Mouse (Mus musculus) C2C12 (cell line): Measurements from ENCODE around the gene Tmem117. TPM values are rescaled to one million over a fixed set of nuclear protein-coding genes. Genes with fewer than 3 reads are reported as not detected.

Experiments
- H3K27me3 ChIP-seq: one replicate; pipeline ENCODE4 v1.6.1; 2011; ENCODE audit not compliant: control insufficient read depth, insufficient read depth, insufficient read length
- H3K36me3 ChIP-seq: one replicate; pipeline ENCODE4 v1.6.1; 2011; ENCODE audit not compliant: control insufficient read depth, insufficient read depth
- H3K4me3 ChIP-seq: one replicate; pipeline ENCODE4 v1.5.1; 2011; ENCODE audit warnings: mild to moderate bottlenecking, control low read depth; ENCODE audit not compliant: poor library complexity, insufficient read depth, severe bottlenecking
- H3K79me2 ChIP-seq: one replicate; pipeline ENCODE4 v1.6.1; 2011; ENCODE audit not compliant: control insufficient read depth, insufficient read depth
- H3K79me3 ChIP-seq: one replicate; pipeline ENCODE4 v1.6.1; 2011; ENCODE audit warnings: low read depth, control low read depth
- H3ac ChIP-seq: one replicate; pipeline ENCODE3; 2011; ENCODE audit warnings: low read depth; ENCODE audit not compliant: control insufficient read depth, insufficient read length
- CEBPB ChIP-seq: IDR thresholded peaks from one replicate; pipeline ENCODE4 v1.6.1; 2011; ENCODE audit warnings: low read depth, mild to moderate bottlenecking, control low read depth, moderate library complexity
- CTCF ChIP-seq: IDR thresholded peaks from one replicate; pipeline ENCODE4 v1.5.1; 2011; ENCODE audit not compliant: control insufficient read depth, insufficient read depth, insufficient read length
- FOSL1 ChIP-seq: IDR thresholded peaks from one replicate; pipeline ENCODE4 v1.8.0; 2011; ENCODE audit warnings: mild to moderate bottlenecking, low read length; ENCODE audit not compliant: poor library complexity, insufficient read depth, severe bottlenecking
- MAX ChIP-seq: IDR thresholded peaks from one replicate; pipeline ENCODE4 v1.6.1; 2011; ENCODE audit warnings: mild to moderate bottlenecking, control low read depth
- MYOD1 ChIP-seq: IDR thresholded peaks from one replicate; pipeline ENCODE4 v1.6.1; 2011; ENCODE audit warnings: low read depth; ENCODE audit not compliant: control insufficient read depth, insufficient read length
- MYOG ChIP-seq: IDR thresholded peaks from one replicate; pipeline ENCODE4 v1.6.1; 2011; ENCODE audit not compliant: control insufficient read depth, insufficient read length; ENCODE audit errors: extremely low read depth
- USF1 ChIP-seq: IDR thresholded peaks from one replicate; pipeline ENCODE4 v1.6.1; 2011; ENCODE audit warnings: low read depth, mild to moderate bottlenecking, control low read depth, moderate library complexity
- polyA plus RNA-seq: library from polyadenylated mRNA; unstranded; fragments of >200 nt; fragmentation: generic; extraction: Trizol; gene quantifications from one replicate; pipeline ENCODE4 v1.2.1, GENCODE M21; 2012; ENCODE audit warnings: missing spikeins

Gene Tmem117
- polyA plus RNA-seq, 1 experiment: 0.06 TPM

GRCm38 (mm10) chr15:94942465-94942864, 313.4 kb downstream of the Tmem117 start:
- Histone ChIP-seq H3K79me2 (no peaks in the 10 kb centered on the region), H3K4me3 (no peak overlapping the region), H3K27me3 (no peaks in the 10 kb centered on the region), H3K36me3 (no peaks in the 10 kb centered on the region), H3K79me3 (no peaks in the 10 kb centered on the region), H3ac (no peak overlapping the region)
- no peak for TF ChIP-seq FOSL1
- no peak for TF ChIP-seq CTCF
- TF ChIP-seq USF1: no peak
- TF ChIP-seq MYOD1: no peak
- TF ChIP-seq MAX: no peak
- no peak for TF ChIP-seq CEBPB
- no peak for TF ChIP-seq MYOG

GRCm38 (mm10) chr15:94943891-94944290, 314.9 kb downstream of the Tmem117 start:
- TF ChIP-seq MYOD1 (peak; percentile 39), USF1 (no peak)
- no peaks in the 10 kb centered on the region for H3K79me2 ChIP-seq
- no peaks in the 10 kb centered on the region for H3K36me3 ChIP-seq
- H3ac ChIP-seq: no peak overlapping the region
- no peak overlapping the region for H3K4me3 ChIP-seq
- no peaks in the 10 kb centered on the region for H3K27me3 ChIP-seq
- H3K79me3 ChIP-seq: no peaks in the 10 kb centered on the region

GRCm38 (mm10) chr15:94951382-94952048, 322.5 kb downstream of the Tmem117 start:
- H3K4me3 ChIP-seq: no peak overlapping the region
- no peak overlapping the region for H3ac ChIP-seq
- H3K79me3 ChIP-seq: no peaks in the 10 kb centered on the region
- H3K27me3 ChIP-seq: no peaks in the 10 kb centered on the region
- H3K79me2 ChIP-seq: no peaks in the 10 kb centered on the region
- TF ChIP-seq FOSL1: no peak
- no peaks in the 10 kb centered on the region for H3K36me3 ChIP-seq

GRCm38 (mm10) chr15:94956697-94957096, 327.7 kb downstream of the Tmem117 start:
- Histone ChIP-seq H3K4me3 (no peak overlapping the region), H3K27me3 (no peaks in the 10 kb centered on the region)
- no peak for TF ChIP-seq MYOD1
- no peak for TF ChIP-seq CEBPB
- no peak for TF ChIP-seq USF1
- no peak for TF ChIP-seq MAX
- no peak for TF ChIP-seq CTCF
- no peak for TF ChIP-seq MYOG
- no peak for TF ChIP-seq FOSL1

GRCm38 (mm10) chr15:94957202-94957601, 328.2 kb downstream of the Tmem117 start:
- Histone ChIP-seq H3K79me2 (no peaks in the 10 kb centered on the region), H3K4me3 (no peak overlapping the region), H3ac (no peak overlapping the region), H3K79me3 (no peaks in the 10 kb centered on the region), H3K27me3 (no peaks in the 10 kb centered on the region), H3K36me3 (no peaks in the 10 kb centered on the region)
- no peak for TF ChIP-seq CTCF
- no peak for TF ChIP-seq FOSL1
- TF ChIP-seq CEBPB: no peak
- TF ChIP-seq USF1: no peak
- TF ChIP-seq MAX: no peak
- no peak for TF ChIP-seq MYOG
- no peak for TF ChIP-seq MYOD1

More at GRCm38 (mm10) chr15:94956697-94957096, 327.7 kb downstream of the Tmem117 start:
- Histone ChIP-seq H3K79me2 (no peaks in the 10 kb centered on the region), H3K79me3 (no peaks in the 10 kb centered on the region), H3K36me3 (no peaks in the 10 kb centered on the region), H3ac (no peak overlapping the region)

GRCm38 (mm10) chr15:94967004-94967403, 338.0 kb downstream of the Tmem117 start:
- no peaks in the 10 kb centered on the region for H3K79me2 ChIP-seq
- H3K79me3 ChIP-seq: no peaks in the 10 kb centered on the region
- H3ac ChIP-seq: no peak overlapping the region
- no peaks in the 10 kb centered on the region for H3K27me3 ChIP-seq
- H3K36me3 ChIP-seq: no peaks in the 10 kb centered on the region
- TF ChIP-seq CEBPB (no peak), MYOG (no peak), FOSL1 (no peak), USF1 (no peak), MYOD1 (no peak), CTCF (no peak), MAX (no peak)
- H3K4me3 ChIP-seq: no peak overlapping the region
